Mouse (Mus musculus) G1E (cell line): Measurements from ENCODE around the gene Evi5l. TPM values are rescaled to one million over a fixed set of nuclear protein-coding genes. Genes with fewer than 3 reads are reported as not detected.

Experiments used
- ATAC-seq: 2 replicates; pipeline ENCODE4 v1.8.0; 2016; ENCODE audit warnings: mild to moderate bottlenecking; ENCODE audit not compliant: insufficient number of reproducible peaks, poor library complexity, low FRiP score, severe bottlenecking; ENCODE audit errors: extremely low read depth
- DNase-seq: peaks from one replicate; pipeline ENCODE4 v3.0.0; 2012; ENCODE audit warnings: low spot score
- H3K27me3 ChIP-seq: 2 replicates; pipeline ENCODE4 v1.6.1; 2012; ENCODE audit warnings: mild to moderate bottlenecking, low read length, inconsistent platforms; ENCODE audit not compliant: insufficient read depth
- H3K36me3 ChIP-seq: replicated peaks from 2 replicates; pipeline ENCODE3; 2012; ENCODE audit warnings: mild to moderate bottlenecking, inconsistent platforms
- H3K4me1 ChIP-seq: 2 replicates; pipeline ENCODE4 v1.6.1; 2012; ENCODE audit warnings: low read depth, low read length, inconsistent platforms, mixed read lengths; ENCODE audit not compliant: insufficient read depth
- H3K4me3 ChIP-seq: 2 replicates; pipeline ENCODE4 v1.5.1; 2012; ENCODE audit warnings: low read depth, mild to moderate bottlenecking, inconsistent platforms, low read length, moderate library complexity, mixed read lengths
- H3K9me3 ChIP-seq: replicated peaks from 2 replicates; pipeline ENCODE4 v1.6.1; 2012; ENCODE audit warnings: inconsistent platforms
- CTCF ChIP-seq: IDR thresholded peaks from 2 replicates; pipeline ENCODE4 v1.5.1; 2012; ENCODE audit warnings: low read depth, low read length, inconsistent platforms, mixed read lengths
- GATA1 ChIP-seq: IDR thresholded peaks from 2 replicates; pipeline ENCODE4 v1.6.1; 2012; ENCODE audit warnings: borderline replicate concordance, low read length, inconsistent platforms, mixed read lengths
- GATA2 ChIP-seq: IDR thresholded peaks from 2 replicates; pipeline ENCODE4 v1.6.1; 2012; ENCODE audit warnings: low read depth, low read length, inconsistent platforms, borderline replicate concordance
- POLR2AphosphoS5 ChIP-seq: IDR thresholded peaks from 2 replicates; pipeline ENCODE4 v1.6.1; 2012; ENCODE audit warnings: low read depth, low read length, inconsistent platforms; ENCODE audit not compliant: insufficient replicate concordance
- TAL1 ChIP-seq: conservative IDR thresholded peaks from 2 replicates; pipeline ENCODE4 v1.6.1; 2012; ENCODE audit warnings: low read depth, low read length, inconsistent platforms, mixed read lengths
- polyA plus RNA-seq: library from polyadenylated mRNA; stranded (reverse); fragments of >175 nt; gene quantifications from 2 replicates; pipeline ENCODE4 v1.2.3, GENCODE M21; 2012
- total RNA-seq, 2 experiments: library from RNA; stranded (forward) in 1 of 2; stranded (reverse) in 1 of 2; fragments of 200-1000 nt in 1 of 2; fragments of >200 nt in 1 of 2; fragmentation: Nextera tagmentation in 1 of 2; gene quantifications; 2 replicates each; pipeline ENCODE4 v1.2.3; 2014 to 2017

The Evi5l gene
- total RNA-seq (2014; fragmentation: Nextera tagmentation): 12.7 and 12.8 TPM in 2 replicates
- 8.5 and 13.1 TPM in 2 replicates for total RNA-seq (2017)
- polyA plus RNA-seq: 9.7 and 11.5 TPM in 2 replicates

GRCm38 (mm10) chr8:4165852-4166751, at the start of gene Evi5l:
TSS of gene Evi5l (plus strand) at chr8:4166567.
- peak within 1 kb of the TSS; percentile 81 for H3K4me3 ChIP-seq
- peaks cover 7% of the 10 kb centered on the region for H3K27me3 ChIP-seq
- H3K36me3 ChIP-seq: no peaks in the 10 kb centered on the region
- no peaks in the 10 kb centered on the region for H3K9me3 ChIP-seq
- peaks cover 10% of the 10 kb centered on the region for H3K4me1 ChIP-seq
- DNase-seq (peak; percentile 96), ATAC-seq (peak; percentile 91)
- no peak for TF ChIP-seq GATA1
- TF ChIP-seq POLR2AphosphoS5: no peak
- no peak for TF ChIP-seq CTCF
- no peak for TF ChIP-seq GATA2
- no peak for TF ChIP-seq TAL1

GRCm38 (mm10) chr8:4133798-4134197, 32.6 kb upstream of the Evi5l start, which contains the start of gene Cd209g:
TSS of gene Cd209g (plus strand) at chr8:4134098.
- DNase-seq: no peak
- no peaks in the 10 kb centered on the region; the same call in 1 of the 2 replicates for H3K27me3 ChIP-seq
- no peaks in the 10 kb centered on the region for H3K4me1 ChIP-seq
- H3K4me3 ChIP-seq: no peak within 1 kb of the TSS
- no peaks in the 10 kb centered on the region for H3K9me3 ChIP-seq
- TF ChIP-seq POLR2AphosphoS5 (no peak), GATA1 (no peak), CTCF (no peak), TAL1 (no peak), GATA2 (no peak)
- H3K36me3 ChIP-seq: no peaks in the 10 kb centered on the region
- ATAC-seq: no peak

- DNase-seq (peak; percentile 17), ATAC-seq (peak; percentile 57; the same call in 1 of the 2 replicates)
- Histone ChIP-seq H3K36me3 (no peaks in the 10 kb centered on the region), H3K4me3 (no peak overlapping the region), H3K9me3 (no peaks in the 10 kb centered on the region), H3K27me3 (peaks cover 3% of the 10 kb centered on the region), H3K4me1 (peaks cover 2% of the 10 kb centered on the region; the same call in 1 of the 2 replicates)
- no peak for TF ChIP-seq GATA2
- TF ChIP-seq CTCF: peak; percentile 42; the same call in 1 of the 2 replicates
Observed at GRCm38 (mm10) chr8:4139660-4140646, 26.4 kb upstream of the Evi5l start.

- H3K36me3 ChIP-seq: no peaks in the 10 kb centered on the region
- peaks cover 7% of the 10 kb centered on the region for H3K27me3 ChIP-seq
- H3K9me3 ChIP-seq: no peaks in the 10 kb centered on the region
- no peak for ATAC-seq
- H3K4me1 ChIP-seq: peaks cover 2% of the 10 kb centered on the region; the same call in 1 of the 2 replicates
- TF ChIP-seq GATA1: no peak
- TF ChIP-seq TAL1: no peak
- TF ChIP-seq GATA2: no peak
- DNase-seq: no peak
- no peak overlapping the region for H3K4me3 ChIP-seq
Observed at GRCm38 (mm10) chr8:4141721-4142120, 24.6 kb upstream of the Evi5l start.

GRCm38 (mm10) chr8:4147272-4147671, 19.1 kb upstream of the Evi5l start:
- peaks cover 7% of the 10 kb centered on the region for H3K27me3 ChIP-seq
- no peaks in the 10 kb centered on the region for H3K36me3 ChIP-seq
- ATAC-seq (no peak), DNase-seq (no peak)
- no peaks in the 10 kb centered on the region for H3K9me3 ChIP-seq
- H3K4me3 ChIP-seq: no peak overlapping the region
- no peaks in the 10 kb centered on the region for H3K4me1 ChIP-seq
- TF ChIP-seq GATA1 (no peak), TAL1 (no peak), GATA2 (no peak), POLR2AphosphoS5 (no peak), CTCF (no peak)

- H3K4me1 ChIP-seq: no peaks in the 10 kb centered on the region
- no peak overlapping the region for H3K4me3 ChIP-seq
- DNase-seq: no peak
- 0 out of 2 replicates have a peak, but pooled peaks cover 2% of the 10 kb centered on the region for H3K27me3 ChIP-seq
- H3K36me3 ChIP-seq: no peaks in the 10 kb centered on the region
- ATAC-seq: no peak
- H3K9me3 ChIP-seq: no peaks in the 10 kb centered on the region
- TF ChIP-seq GATA2 (no peak), POLR2AphosphoS5 (no peak), TAL1 (no peak), CTCF (no peak), GATA1 (no peak)
Observed at GRCm38 (mm10) chr8:4154878-4155277, 11.5 kb upstream of the Evi5l start.
